Mouse (Mus musculus) stomach, embryonic 14.5 days (tissue): ENCODE measurements around the gene Lef1. TPM values are rescaled to one million over a fixed set of nuclear protein-coding genes. Genes with fewer than 3 reads are reported as not detected.

Experiments used
- ATAC-seq: fragments of 200-750 bp; cut with Nextera tagmentation; 2 replicates; pipeline ENCODE4 v1.8.0; 2017; ENCODE audit warnings: low read depth, moderate TSS enrichment; ENCODE audit not compliant: insufficient number of reproducible peaks, insufficient read depth, low FRiP score
- H3K27ac ChIP-seq: fragments of 300-500 bp; sonication (generic); 2 replicates; pipeline ENCODE4 v1.5.1; 2014; ENCODE audit warnings: mild to moderate bottlenecking, low read length, moderate library complexity, mixed read lengths
- H3K27me3 ChIP-seq: fragments of 300-500 bp; sonication (generic); 2 replicates; pipeline ENCODE4 v1.6.1; 2014; ENCODE audit warnings: low read length, control low read depth, mixed read lengths; ENCODE audit not compliant: control insufficient read depth, insufficient read depth
- H3K36me3 ChIP-seq: fragments of 300-500 bp; sonication (generic); 2 replicates; pipeline ENCODE4 v1.6.1; 2014; ENCODE audit warnings: mild to moderate bottlenecking, control low read depth, low read length, moderate library complexity, mixed read lengths; ENCODE audit not compliant: control insufficient read depth, insufficient read depth
- H3K4me1 ChIP-seq: fragments of 300-500 bp; sonication (generic); 2 replicates; pipeline ENCODE4 v1.6.1; 2014; ENCODE audit warnings: low read length, control low read depth, mixed read lengths; ENCODE audit not compliant: control insufficient read depth, insufficient read depth
- H3K4me2 ChIP-seq: fragments of 300-500 bp; sonication (generic); replicated peaks from 2 replicates; pipeline ENCODE4 v1.6.1; 2014; ENCODE audit warnings: low read depth, low read length, control low read depth
- H3K4me3 ChIP-seq: fragments of 300-500 bp; sonication (generic); 2 replicates; pipeline ENCODE4 v1.5.1; 2014; ENCODE audit warnings: low read depth, low read length, control low read depth
- H3K9ac ChIP-seq: fragments of 300-500 bp; sonication (generic); replicated peaks from 2 replicates; pipeline ENCODE4 v1.6.1; 2014; ENCODE audit warnings: low read depth, mild to moderate bottlenecking, control low read depth, low read length, moderate library complexity, mixed read lengths
- H3K9me3 ChIP-seq: fragments of 300-500 bp; sonication (generic); 2 replicates; pipeline ENCODE4 v1.6.1; 2016; ENCODE audit warnings: low read depth, low read length, control low read depth; ENCODE audit not compliant: control insufficient read depth
- WGBS: fragments of 180-500 bp; shearing (Covaris S2); extraction: QIAGEN DNeasy Blood & Tissue Kit; methylation state at CpG from one replicate; pipeline ENCODE4 v1.1.7; 2014; 5-methylcytosine and 5-hydroxymethylcytosine counted together
- polyA plus RNA-seq: library from polyadenylated mRNA; unstranded; fragments of >200 nt; fragmentation: Nextera tagmentation; extraction: Ambion mirVana; gene quantifications from 2 replicates; pipeline ENCODE4 v1.2.1, GENCODE M21; 2014

Lef1 gene
- polyA plus RNA-seq, 1 experiment from 2014 or later = 1.3 TPM

DNA sequence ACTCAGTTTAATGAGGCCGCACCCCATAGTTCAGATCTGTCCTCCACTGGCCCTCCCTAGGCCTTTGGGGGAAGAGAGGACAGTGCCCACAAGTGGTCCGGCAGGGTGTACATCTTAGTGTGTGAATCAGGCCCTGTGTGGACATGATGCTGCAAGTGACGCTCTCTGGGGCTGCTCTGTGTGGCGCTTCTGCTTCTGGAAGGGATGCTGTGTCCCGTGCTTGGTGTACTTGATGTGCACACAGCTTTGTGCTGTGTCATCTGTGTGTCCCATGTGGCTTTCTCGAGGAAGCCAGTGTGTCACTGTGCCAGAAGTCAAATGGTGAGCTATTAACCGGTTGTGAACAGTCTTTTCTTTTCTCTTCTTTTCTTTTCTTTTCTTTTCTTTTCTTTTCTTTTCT lies 81.2 kb downstream of the Lef1 start:
- Histone ChIP-seq H3K4me1 (0 out of 2 replicates have a peak, but pooled peaks cover 5% of the 10 kb centered on the region), H3K36me3 (no peaks in the 10 kb centered on the region), H3K27ac (no peak overlapping the region), H3K27me3 (no peaks in the 10 kb centered on the region), H3K4me2 (no peak overlapping the region), H3K4me3 (no peak overlapping the region), H3K9ac (no peak overlapping the region), H3K9me3 (no peaks in the 10 kb centered on the region)
- ATAC-seq = no peak
- 87% methylated on average over 7 of the region's 7 CpGs for WGBS

DNA sequence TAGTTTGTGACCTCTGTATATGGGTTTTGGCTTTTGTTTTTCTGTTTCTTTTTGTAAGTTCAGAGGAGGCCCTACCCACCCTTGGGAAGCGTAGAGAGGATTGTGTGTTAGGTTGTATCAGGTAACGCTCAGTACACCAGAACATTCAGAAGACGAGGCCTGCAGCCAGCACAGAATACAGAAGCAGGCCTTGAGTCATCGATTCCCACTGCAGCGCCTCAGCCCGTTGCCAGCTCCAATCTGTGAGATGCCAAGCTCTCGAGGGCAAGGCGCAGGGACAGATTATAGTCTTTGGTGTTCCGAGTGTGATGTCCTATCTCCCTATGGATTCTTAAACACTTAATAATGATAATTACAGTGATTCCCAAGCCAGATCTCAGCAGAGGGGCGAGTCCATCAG lies 85.8 kb downstream of the Lef1 start:
- Histone ChIP-seq H3K9me3 (no peaks in the 10 kb centered on the region), H3K4me1 (no peaks in the 10 kb centered on the region), H3K9ac (no peak overlapping the region), H3K27ac (no peak overlapping the region), H3K4me3 (no peak overlapping the region), H3K4me2 (no peak overlapping the region), H3K36me3 (no peaks in the 10 kb centered on the region), H3K27me3 (no peaks in the 10 kb centered on the region)
- no peak for ATAC-seq
- 88% methylated on average over 10 of the region's 10 CpGs for WGBS

DNA sequence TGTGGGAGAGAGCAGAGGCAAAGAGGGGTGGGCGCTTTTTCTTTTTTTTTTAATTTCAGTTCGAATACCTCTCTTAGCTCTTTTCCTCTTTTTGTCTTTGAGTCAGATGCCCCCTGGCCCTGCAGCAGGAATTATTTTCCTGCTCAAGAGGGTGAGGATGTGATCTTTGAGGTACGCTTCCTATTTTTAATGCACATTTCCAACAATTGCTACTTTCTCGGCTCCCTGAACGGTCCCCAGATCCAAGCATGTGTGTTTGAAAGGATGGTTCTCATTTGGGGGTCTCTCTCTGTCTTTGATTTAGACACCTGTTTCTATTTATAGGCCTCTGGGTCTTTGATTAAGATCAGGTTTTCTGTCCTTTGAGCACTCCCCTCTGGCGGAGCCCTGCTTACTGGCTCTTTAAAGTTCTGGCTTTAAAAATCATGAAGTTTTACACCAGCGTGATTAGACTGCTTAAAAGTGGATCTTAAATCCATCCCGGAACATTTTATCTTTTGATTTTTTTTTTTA lies 86.3 kb downstream of the Lef1 start:
- ATAC-seq = no peak
- Histone ChIP-seq H3K27me3 (no peaks in the 10 kb centered on the region), H3K4me3 (no peak overlapping the region), H3K4me1 (no peaks in the 10 kb centered on the region), H3K9me3 (no peaks in the 10 kb centered on the region), H3K4me2 (no peak overlapping the region), H3K27ac (no peak overlapping the region), H3K36me3 (no peaks in the 10 kb centered on the region), H3K9ac (no peak overlapping the region)
- WGBS = 80% methylated on average over 8 of the region's 8 CpGs

DNA sequence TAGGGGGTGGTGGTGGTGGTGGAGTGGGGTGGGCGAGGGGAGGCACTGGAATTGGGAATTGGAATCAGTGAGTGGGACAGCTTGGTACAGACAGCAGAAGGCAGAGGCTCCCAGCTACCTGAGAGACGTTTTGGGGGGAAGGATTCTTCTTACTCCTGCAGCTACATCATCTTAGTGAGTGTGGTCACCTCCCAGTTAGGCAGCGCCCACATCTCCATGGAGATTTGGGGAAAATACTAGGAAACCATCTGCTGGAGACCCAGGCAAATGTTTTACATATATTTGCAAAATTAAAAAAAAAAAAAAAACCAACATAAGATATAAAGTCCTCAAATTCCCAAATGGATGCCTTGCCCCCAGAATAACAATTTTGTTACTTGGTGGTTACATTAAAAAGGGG lies 88.7 kb downstream of the Lef1 start:
- no peak for ATAC-seq
- no peak overlapping the region for H3K4me2 ChIP-seq
- H3K27me3 ChIP-seq = no peaks in the 10 kb centered on the region
- H3K27ac ChIP-seq = no peak overlapping the region
- H3K9ac ChIP-seq = no peak overlapping the region
- no peaks in the 10 kb centered on the region for H3K9me3 ChIP-seq
- H3K4me1 ChIP-seq = no peaks in the 10 kb centered on the region
- H3K36me3 ChIP-seq = no peaks in the 10 kb centered on the region
- WGBS = 81% methylated on average over 3 of the region's 3 CpGs
- H3K4me3 ChIP-seq = no peak overlapping the region

DNA sequence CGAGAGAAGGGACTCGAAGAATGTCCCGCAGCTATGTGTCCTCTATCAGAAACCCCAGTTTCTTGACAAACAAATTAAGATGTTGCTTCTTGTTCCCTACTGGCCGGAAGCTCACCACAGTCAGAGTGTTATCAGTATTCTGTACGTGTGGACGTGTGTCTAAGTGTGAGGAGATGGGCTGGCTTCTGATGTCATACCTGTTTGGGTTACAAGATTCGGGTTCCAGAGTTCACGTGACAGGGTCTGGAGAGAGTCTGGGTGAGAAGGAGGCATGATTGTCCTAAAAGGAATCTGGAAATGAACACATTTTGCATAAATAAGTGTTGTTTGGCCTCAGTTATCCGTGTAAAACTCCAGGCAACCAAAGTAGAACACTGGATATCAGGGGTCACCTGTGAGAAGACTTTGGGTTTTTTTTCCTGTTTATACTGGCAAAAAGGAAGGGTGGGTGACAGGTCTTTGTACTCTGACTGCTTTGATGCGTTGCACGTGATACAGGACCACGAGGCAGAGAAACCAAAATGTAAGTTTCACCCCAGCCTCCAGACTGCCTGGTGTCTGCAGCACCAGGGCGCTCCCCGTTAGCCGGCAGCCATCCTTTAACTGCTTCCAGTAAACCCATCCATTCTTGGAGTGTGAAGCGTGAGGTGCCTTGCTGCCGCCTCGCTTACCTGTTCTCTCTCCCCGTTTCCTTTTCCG lies 89.5 kb downstream of the Lef1 start:
- H3K4me1 ChIP-seq = no peaks in the 10 kb centered on the region
- ATAC-seq = no peak
- no peaks in the 10 kb centered on the region for H3K27me3 ChIP-seq
- H3K27ac ChIP-seq = no peak overlapping the region
- WGBS = 76% methylated on average over 20 of the region's 20 CpGs
- no peak overlapping the region for H3K4me2 ChIP-seq
- H3K9ac ChIP-seq = no peak overlapping the region
- H3K4me3 ChIP-seq = no peak overlapping the region
- H3K36me3 ChIP-seq = no peaks in the 10 kb centered on the region
- no peaks in the 10 kb centered on the region for H3K9me3 ChIP-seq

DNA sequence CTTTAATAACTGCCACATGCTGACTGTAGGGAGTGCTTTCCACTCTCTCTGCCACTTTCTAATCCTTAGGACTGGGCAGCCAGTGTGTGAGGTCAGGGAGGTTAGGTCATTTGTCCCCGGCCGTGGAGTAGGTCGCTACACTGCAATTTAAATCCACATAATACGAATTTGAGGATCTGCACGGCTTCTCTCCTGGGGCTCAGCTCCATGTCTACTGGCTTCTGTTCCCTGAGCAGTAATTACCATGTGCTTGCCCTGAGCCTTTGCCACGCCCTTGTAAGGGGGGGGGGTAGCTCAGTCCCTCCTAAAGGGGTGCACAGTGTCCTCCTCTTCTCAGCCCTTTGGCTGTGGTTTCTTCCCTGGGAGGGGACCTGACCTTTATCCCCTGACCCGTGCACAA lies 92.0 kb downstream of the Lef1 start:
- no peak overlapping the region for H3K4me2 ChIP-seq
- no peaks in the 10 kb centered on the region for H3K27me3 ChIP-seq
- H3K27ac ChIP-seq = no peak overlapping the region
- no peaks in the 10 kb centered on the region for H3K36me3 ChIP-seq
- WGBS = 65% methylated on average over 7 of the region's 7 CpGs
- H3K9me3 ChIP-seq = no peaks in the 10 kb centered on the region
- H3K9ac ChIP-seq = no peak overlapping the region
- ATAC-seq = no peak
- no peaks in the 10 kb centered on the region for H3K4me1 ChIP-seq
- H3K4me3 ChIP-seq = no peak overlapping the region

DNA sequence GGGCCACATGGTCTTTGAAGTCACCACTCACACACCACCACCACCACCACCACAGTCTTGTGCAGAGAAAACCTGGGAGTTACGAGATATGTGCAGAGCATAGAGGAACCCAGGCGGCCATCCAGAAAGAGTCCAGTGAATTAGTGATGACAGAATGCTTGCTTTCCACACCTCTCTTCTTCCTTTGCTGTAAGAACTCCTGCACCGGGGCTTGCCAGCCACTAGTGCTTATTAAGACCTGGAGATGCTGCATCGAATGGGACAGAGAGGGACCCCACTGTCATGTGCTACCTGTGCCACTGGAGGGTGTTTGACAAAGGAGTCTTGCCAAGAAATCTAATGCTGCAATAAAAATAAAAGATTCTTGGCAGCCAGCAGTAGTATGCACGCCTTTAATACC lies 97.6 kb downstream of the Lef1 start:
- no peaks in the 10 kb centered on the region for H3K4me1 ChIP-seq
- no peaks in the 10 kb centered on the region for H3K9me3 ChIP-seq
- WGBS = 78% methylated on average over 5 of the region's 5 CpGs
- H3K4me2 ChIP-seq = no peak overlapping the region
- no peak for ATAC-seq
- H3K27me3 ChIP-seq = no peaks in the 10 kb centered on the region
- no peak overlapping the region for H3K4me3 ChIP-seq
- H3K9ac ChIP-seq = no peak overlapping the region
- H3K27ac ChIP-seq = no peak overlapping the region
- H3K36me3 ChIP-seq = no peaks in the 10 kb centered on the region

DNA sequence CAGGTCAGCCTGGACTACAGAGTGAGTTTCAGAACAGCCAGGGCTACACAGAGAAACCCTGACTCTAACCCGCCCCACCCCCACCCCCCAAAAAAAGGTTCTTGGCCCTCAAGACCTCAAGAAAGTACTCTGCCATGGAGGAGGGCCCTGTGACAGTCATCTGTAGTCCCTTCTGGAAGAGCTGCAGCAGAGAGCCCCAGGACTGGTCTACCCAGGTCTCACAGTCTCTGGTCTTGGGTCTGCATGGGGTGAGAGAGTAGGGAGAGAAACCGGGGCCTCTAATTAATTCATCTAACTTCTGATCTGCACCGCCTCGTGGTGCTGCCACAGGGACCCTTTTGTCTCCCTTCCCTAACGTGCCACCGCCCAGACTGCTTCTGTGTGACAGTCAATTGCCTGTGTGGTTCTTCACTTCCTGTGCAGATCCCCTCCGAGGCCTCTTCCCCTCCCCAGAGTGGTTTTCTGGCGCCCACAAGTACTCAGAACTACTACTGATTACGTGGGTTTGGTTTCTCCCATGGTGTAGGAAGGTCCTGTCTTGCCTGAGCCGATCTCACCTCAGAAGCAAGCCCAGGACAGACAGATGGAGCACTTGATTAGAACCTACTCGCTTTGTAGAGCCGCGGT lies 98.1 kb downstream of the Lef1 start:
- H3K36me3 ChIP-seq = no peaks in the 10 kb centered on the region
- H3K27me3 ChIP-seq = no peaks in the 10 kb centered on the region
- ATAC-seq = no peak
- H3K9ac ChIP-seq = no peak overlapping the region
- no peak overlapping the region for H3K27ac ChIP-seq
- H3K4me1 ChIP-seq = no peaks in the 10 kb centered on the region
- H3K9me3 ChIP-seq = no peaks in the 10 kb centered on the region
- WGBS = 70% methylated on average over 13 of the region's 13 CpGs
- no peak overlapping the region for H3K4me2 ChIP-seq
- H3K4me3 ChIP-seq = no peak overlapping the region
